Mouse (Mus musculus): Measurements from ENCODE around the gene Mapk8ip2. TPM values are rescaled to one million over a fixed set of nuclear protein-coding genes. Genes with fewer than 3 reads are reported as not detected.
"Not testable (repeated sequence)": the region's sequence is repeated elsewhere in the genome, so short reads cannot be mapped to it uniquely, and the experiment has no call there.

Gene Mapk8ip2
- polyA plus RNA-seq, 1 experiment = not detected

- Histone ChIP-seq H3K27ac (ENCODE audit: control insufficient read depth, insufficient read depth, low read depth, low read length, poor library complexity) (no peak overlapping the region), H3K4me3 (replicated peaks; ENCODE audit: control insufficient read depth, low read depth, low read length) (no peak overlapping the region), H3K4me1 (ENCODE audit: control insufficient read depth, insufficient read depth, low read length) (peaks cover 1% of the 10 kb centered on the region; the same call in 1 of the 2 replicates)
- TF ChIP-seq CTCF (IDR thresholded peaks at IDR 0.05; ENCODE audit: control insufficient read depth, insufficient read depth, low read length) (no peak), POLR2A (IDR thresholded peaks at IDR 0.05; ENCODE audit: borderline replicate concordance, control insufficient read depth, low read depth, low read length) (no peak)
- WGBS = 89% methylated on average over 10 of the region's 10 CpGs
Observed at GRCm38 (mm10) chr15:89426716-89427115, 27.0 kb upstream of the Mapk8ip2 start.

GRCm38 (mm10) chr15:89428136-89428790 is 25.4 kb upstream of the Mapk8ip2 start:
- no peak for TF ChIP-seq CTCF (IDR thresholded peaks at IDR 0.05; ENCODE audit: control insufficient read depth, insufficient read depth, low read length)
- no peak for TF ChIP-seq POLR2A (IDR thresholded peaks at IDR 0.05; ENCODE audit: borderline replicate concordance, control insufficient read depth, low read depth, low read length)
- Histone ChIP-seq H3K4me1 (ENCODE audit: control insufficient read depth, insufficient read depth, low read length) (peaks cover 1% of the 10 kb centered on the region; the same call in 1 of the 2 replicates), H3K27ac (ENCODE audit: control insufficient read depth, insufficient read depth, low read depth, low read length, poor library complexity) (no peak overlapping the region), H3K4me3 (replicated peaks; ENCODE audit: control insufficient read depth, low read depth, low read length) (no peak overlapping the region)
- 93% methylated on average over 19 of the region's 19 CpGs for WGBS

GRCm38 (mm10) chr15:89428821-89429351 is 24.8 kb upstream of the Mapk8ip2 start:
- Histone ChIP-seq H3K4me1 (ENCODE audit: control insufficient read depth, insufficient read depth, low read length) (peaks cover 1% of the 10 kb centered on the region; the same call in 1 of the 2 replicates), H3K27ac (ENCODE audit: control insufficient read depth, insufficient read depth, low read depth, low read length, poor library complexity) (no peak overlapping the region; the same call in 1 of the 2 replicates), H3K4me3 (replicated peaks; ENCODE audit: control insufficient read depth, low read depth, low read length) (peak overlapping the region; percentile 93)
- TF ChIP-seq CTCF (IDR thresholded peaks at IDR 0.05; ENCODE audit: control insufficient read depth, insufficient read depth, low read length) = no peak
- TF ChIP-seq POLR2A (IDR thresholded peaks at IDR 0.05; ENCODE audit: borderline replicate concordance, control insufficient read depth, low read depth, low read length) = no peak
- 10% methylated on average over 22 of the region's 22 CpGs for WGBS

- under 1% methylated on average over 70 of the region's 70 CpGs for WGBS
- Histone ChIP-seq H3K4me1 (ENCODE audit: control insufficient read depth, insufficient read depth, low read length) (peaks cover 1% of the 10 kb centered on the region; the same call in 1 of the 2 replicates), H3K4me3 (replicated peaks; ENCODE audit: control insufficient read depth, low read depth, low read length) (peak within 1 kb of the TSS; percentile 93), H3K27ac (ENCODE audit: control insufficient read depth, insufficient read depth, low read depth, low read length, poor library complexity) (peak within 1 kb of the TSS; percentile 99)
- peak; percentile 53 for TF ChIP-seq POLR2A (IDR thresholded peaks at IDR 0.05; ENCODE audit: borderline replicate concordance, control insufficient read depth, low read depth, low read length)
- TF ChIP-seq CTCF (IDR thresholded peaks at IDR 0.05; ENCODE audit: control insufficient read depth, insufficient read depth, low read length) = no peak
Observed at GRCm38 (mm10) chr15:89429352-89430221, 24.1 kb upstream of the Mapk8ip2 start, which contains the start of the genes C730034F03Rik, Gm44502 and Chkb. Gene C730034F03Rik (plus strand): TSS chr15:89429589. Gene Gm44502 (minus strand): TSS chr15:89429696. Gene Chkb (minus strand): TSS chr15:89429908.

GRCm38 (mm10) chr15:89430341-89430740 is 23.4 kb upstream of the Mapk8ip2 start:
- 23% methylated on average over 6 of the region's 6 CpGs for WGBS
- Histone ChIP-seq H3K27ac (ENCODE audit: control insufficient read depth, insufficient read depth, low read depth, low read length, poor library complexity) (peak overlapping the region; percentile 99), H3K4me3 (replicated peaks; ENCODE audit: control insufficient read depth, low read depth, low read length) (peak overlapping the region; percentile 93), H3K4me1 (ENCODE audit: control insufficient read depth, insufficient read depth, low read length) (peaks cover 1% of the 10 kb centered on the region; the same call in 1 of the 2 replicates)
- TF ChIP-seq CTCF (IDR thresholded peaks at IDR 0.05; ENCODE audit: control insufficient read depth, insufficient read depth, low read length) (no peak), POLR2A (IDR thresholded peaks at IDR 0.05; ENCODE audit: borderline replicate concordance, control insufficient read depth, low read depth, low read length) (no peak)

GRCm38 (mm10) chr15:89430771-89431170 is 22.9 kb upstream of the Mapk8ip2 start:
- H3K27ac ChIP-seq (ENCODE audit: control insufficient read depth, insufficient read depth, low read depth, low read length, poor library complexity); H3K4me1 ChIP-seq (ENCODE audit: control insufficient read depth, insufficient read depth, low read length): not testable (repeated sequence)
- H3K4me3 ChIP-seq (replicated peaks; ENCODE audit: control insufficient read depth, low read depth, low read length) = peak overlapping the region; percentile 30
- WGBS = 23% methylated on average over 9 of the region's 9 CpGs

- Histone ChIP-seq H3K4me3 (replicated peaks; ENCODE audit: control insufficient read depth, low read depth, low read length) (no peak overlapping the region), H3K4me1 (ENCODE audit: control insufficient read depth, insufficient read depth, low read length) (peaks cover 1% of the 10 kb centered on the region; the same call in 1 of the 2 replicates), H3K27ac (ENCODE audit: control insufficient read depth, insufficient read depth, low read depth, low read length, poor library complexity) (no peak overlapping the region)
- 52% methylated on average over 3 of the region's 3 CpGs for WGBS
- TF ChIP-seq POLR2A (IDR thresholded peaks at IDR 0.05; ENCODE audit: borderline replicate concordance, control insufficient read depth, low read depth, low read length) (no peak), CTCF (IDR thresholded peaks at IDR 0.05; ENCODE audit: control insufficient read depth, insufficient read depth, low read length) (no peak)
Observed at GRCm38 (mm10) chr15:89431271-89431670, 22.4 kb upstream of the Mapk8ip2 start.

GRCm38 (mm10) chr15:89431806-89432205 is 21.9 kb upstream of the Mapk8ip2 start:
- 90% methylated on average over 6 of the region's 6 CpGs for WGBS
- Histone ChIP-seq H3K4me1 (ENCODE audit: control insufficient read depth, insufficient read depth, low read length) (peaks cover 1% of the 10 kb centered on the region; the same call in 1 of the 2 replicates), H3K4me3 (replicated peaks; ENCODE audit: control insufficient read depth, low read depth, low read length) (no peak overlapping the region), H3K27ac (ENCODE audit: control insufficient read depth, insufficient read depth, low read depth, low read length, poor library complexity) (no peak overlapping the region)
- TF ChIP-seq POLR2A (IDR thresholded peaks at IDR 0.05; ENCODE audit: borderline replicate concordance, control insufficient read depth, low read depth, low read length) = no peak

Data from bone marrow, adult 2 months (tissue).